Mouse (Mus musculus): ENCODE data around the gene Flt4. TPM values are rescaled to one million over a fixed set of nuclear protein-coding genes. Genes with fewer than 3 reads are reported as not detected.

Flt4 gene
- polyA plus RNA-seq, 1 experiment from 2014 or later, result 4.5 TPM

GRCm38 (mm10) chr11:49662292-49662780, 53.3 kb downstream of the Flt4 start:
- H3K4me1 ChIP-seq (ENCODE audit: control insufficient read depth, insufficient read depth, low read length), result no peaks in the 10 kb centered on the region
- H3K9ac ChIP-seq (ENCODE audit: low read length), result no peak overlapping the region
- no peaks in the 10 kb centered on the region for H3K36me3 ChIP-seq (ENCODE audit: control insufficient read depth, insufficient read depth, low read length)
- H3K27me3 ChIP-seq (ENCODE audit: control insufficient read depth, insufficient read depth, low read length), result no peaks in the 10 kb centered on the region
- ATAC-seq (ENCODE audit: insufficient number of reproducible peaks, low FRiP score, low TSS enrichment, low read depth), result no peak
- H3K4me2 ChIP-seq (ENCODE audit: low read depth, severe bottlenecking), result no peak overlapping the region
- 58% methylated on average over 15 of the region's 15 CpGs for WGBS
- no peak overlapping the region for H3K4me3 ChIP-seq (ENCODE audit: low read depth, low read length)
- no peak for DNase-seq (ENCODE audit: low spot score)
- no peak overlapping the region for H3K27ac ChIP-seq (replicated peaks; ENCODE audit: low read depth, low read length)
- H3K9me3 ChIP-seq (ENCODE audit: control insufficient read depth, low read length), result no peaks in the 10 kb centered on the region

- H3K27ac ChIP-seq (replicated peaks; ENCODE audit: low read depth, low read length), result no peak within 1 kb of the TSS
- no peak for DNase-seq (ENCODE audit: low spot score)
- WGBS, result 80% methylated on average over 5 of the region's 5 CpGs
- no peaks in the 10 kb centered on the region for H3K4me1 ChIP-seq (ENCODE audit: control insufficient read depth, insufficient read depth, low read length)
- H3K9me3 ChIP-seq (ENCODE audit: control insufficient read depth, low read length), result no peaks in the 10 kb centered on the region
- H3K4me3 ChIP-seq (ENCODE audit: low read depth, low read length), result no peak within 1 kb of the TSS
- ATAC-seq (ENCODE audit: insufficient number of reproducible peaks, low FRiP score, low TSS enrichment, low read depth), result no peak
- H3K27me3 ChIP-seq (ENCODE audit: control insufficient read depth, insufficient read depth, low read length), result no peaks in the 10 kb centered on the region
- H3K36me3 ChIP-seq (ENCODE audit: control insufficient read depth, insufficient read depth, low read length), result no peaks in the 10 kb centered on the region
- no peak within 1 kb of the TSS for H3K9ac ChIP-seq (ENCODE audit: low read length)
- H3K4me2 ChIP-seq (ENCODE audit: low read depth, severe bottlenecking), result no peak within 1 kb of the TSS
These were observed 54.2 kb downstream of the Flt4 start, which contains the start of gene Scgb3a1 for GRCm38 (mm10) chr11:49663310-49663709. Gene Scgb3a1, plus strand, starts transcription at chr11:49663610.

GRCm38 (mm10) chr11:49664262-49665140, 55.4 kb downstream of the Flt4 start:
- no peaks in the 10 kb centered on the region for H3K27me3 ChIP-seq (ENCODE audit: control insufficient read depth, insufficient read depth, low read length)
- H3K4me2 ChIP-seq (ENCODE audit: low read depth, severe bottlenecking), result no peak overlapping the region
- H3K4me1 ChIP-seq (ENCODE audit: control insufficient read depth, insufficient read depth, low read length), result no peaks in the 10 kb centered on the region
- H3K4me3 ChIP-seq (ENCODE audit: low read depth, low read length), result no peak overlapping the region
- DNase-seq (ENCODE audit: low spot score) (no peak), ATAC-seq (ENCODE audit: insufficient number of reproducible peaks, low FRiP score, low TSS enrichment, low read depth) (no peak; the same call in 1 of the 2 replicates)
- 80% methylated on average over 12 of the region's 12 CpGs for WGBS
- no peak overlapping the region for H3K9ac ChIP-seq (ENCODE audit: low read length)
- H3K36me3 ChIP-seq (ENCODE audit: control insufficient read depth, insufficient read depth, low read length), result no peaks in the 10 kb centered on the region
- no peak overlapping the region for H3K27ac ChIP-seq (replicated peaks; ENCODE audit: low read depth, low read length)
- no peaks in the 10 kb centered on the region for H3K9me3 ChIP-seq (ENCODE audit: control insufficient read depth, low read length)

GRCm38 (mm10) chr11:49665462-49665861, 56.4 kb downstream of the Flt4 start:
- Histone ChIP-seq H3K9me3 (ENCODE audit: control insufficient read depth, low read length) (no peaks in the 10 kb centered on the region), H3K27ac (replicated peaks; ENCODE audit: low read depth, low read length) (no peak overlapping the region), H3K27me3 (ENCODE audit: control insufficient read depth, insufficient read depth, low read length) (no peaks in the 10 kb centered on the region), H3K9ac (ENCODE audit: low read length) (no peak overlapping the region), H3K4me1 (ENCODE audit: control insufficient read depth, insufficient read depth, low read length) (no peaks in the 10 kb centered on the region), H3K4me2 (ENCODE audit: low read depth, severe bottlenecking) (no peak overlapping the region), H3K4me3 (ENCODE audit: low read depth, low read length) (no peak overlapping the region), H3K36me3 (ENCODE audit: control insufficient read depth, insufficient read depth, low read length) (no peaks in the 10 kb centered on the region)
- no peak for ATAC-seq (ENCODE audit: insufficient number of reproducible peaks, low FRiP score, low TSS enrichment, low read depth)
- no peak for DNase-seq (ENCODE audit: low spot score)
- WGBS, result 77% methylated on average over 4 of the region's 4 CpGs

GRCm38 (mm10) chr11:49673433-49673832, 64.4 kb downstream of the Flt4 start:
- 86% methylated on average over 3 of the region's 3 CpGs for whole genome bisulfite sequencing
- no peaks in the 10 kb centered on the region for H3K27me3 ChIP-seq (ENCODE audit: control insufficient read depth, insufficient read depth, low read length)
- peaks cover 10% of the 10 kb centered on the region for H3K36me3 ChIP-seq (ENCODE audit: control insufficient read depth, insufficient read depth, low read length)
- no peak overlapping the region for H3K27ac ChIP-seq (replicated peaks; ENCODE audit: low read depth, low read length)
- DNase-seq (ENCODE audit: low spot score) (no peak), ATAC-seq (ENCODE audit: insufficient number of reproducible peaks, low FRiP score, low TSS enrichment, low read depth) (no peak)
- no peak overlapping the region for H3K9ac ChIP-seq (ENCODE audit: low read length)
- no peaks in the 10 kb centered on the region for H3K4me1 ChIP-seq (ENCODE audit: control insufficient read depth, insufficient read depth, low read length)
- H3K4me2 ChIP-seq (ENCODE audit: low read depth, severe bottlenecking), result no peak overlapping the region
- H3K9me3 ChIP-seq (ENCODE audit: control insufficient read depth, low read length), result no peaks in the 10 kb centered on the region
- no peak overlapping the region for H3K4me3 ChIP-seq (ENCODE audit: low read depth, low read length)

GRCm38 (mm10) chr11:49684237-49684973, 75.3 kb downstream of the Flt4 start:
- no peaks in the 10 kb centered on the region for H3K9me3 ChIP-seq (ENCODE audit: control insufficient read depth, low read length)
- H3K36me3 ChIP-seq (ENCODE audit: control insufficient read depth, insufficient read depth, low read length), result peaks cover 23% of the 10 kb centered on the region
- H3K4me2 ChIP-seq (ENCODE audit: low read depth, severe bottlenecking), result no peak overlapping the region
- no peak for ATAC-seq (ENCODE audit: insufficient number of reproducible peaks, low FRiP score, low TSS enrichment, low read depth)
- H3K27me3 ChIP-seq (ENCODE audit: control insufficient read depth, insufficient read depth, low read length), result no peaks in the 10 kb centered on the region
- no peaks in the 10 kb centered on the region for H3K4me1 ChIP-seq (ENCODE audit: control insufficient read depth, insufficient read depth, low read length)
- H3K4me3 ChIP-seq (ENCODE audit: low read depth, low read length), result no peak overlapping the region
- DNase-seq (ENCODE audit: low spot score), result no peak
- no peak overlapping the region for H3K27ac ChIP-seq (replicated peaks; ENCODE audit: low read depth, low read length)
- WGBS, result 92% methylated on average over 12 of the region's 12 CpGs
- H3K9ac ChIP-seq (ENCODE audit: low read length), result no peak overlapping the region

GRCm38 (mm10) chr11:49695013-49695412, 86.0 kb downstream of the Flt4 start:
- no peak overlapping the region for H3K27ac ChIP-seq (replicated peaks; ENCODE audit: low read depth, low read length)
- no peak overlapping the region for H3K9ac ChIP-seq (ENCODE audit: low read length)
- ATAC-seq (ENCODE audit: insufficient number of reproducible peaks, low FRiP score, low TSS enrichment, low read depth) (no peak), DNase-seq (ENCODE audit: low spot score) (no peak)
- peaks cover 18% of the 10 kb centered on the region for H3K36me3 ChIP-seq (ENCODE audit: control insufficient read depth, insufficient read depth, low read length)
- H3K27me3 ChIP-seq (ENCODE audit: control insufficient read depth, insufficient read depth, low read length), result no peaks in the 10 kb centered on the region
- 95% methylated on average over 3 of the region's 3 CpGs for WGBS
- H3K9me3 ChIP-seq (ENCODE audit: control insufficient read depth, low read length), result no peaks in the 10 kb centered on the region
- H3K4me1 ChIP-seq (ENCODE audit: control insufficient read depth, insufficient read depth, low read length), result no peaks in the 10 kb centered on the region
- no peak overlapping the region for H3K4me3 ChIP-seq (ENCODE audit: low read depth, low read length)
- no peak overlapping the region for H3K4me2 ChIP-seq (ENCODE audit: low read depth, severe bottlenecking)

GRCm38 (mm10) chr11:49695695-49696094, 86.6 kb downstream of the Flt4 start:
- Histone ChIP-seq H3K4me3 (ENCODE audit: low read depth, low read length) (no peak overlapping the region), H3K36me3 (ENCODE audit: control insufficient read depth, insufficient read depth, low read length) (peaks cover 18% of the 10 kb centered on the region), H3K4me1 (ENCODE audit: control insufficient read depth, insufficient read depth, low read length) (no peaks in the 10 kb centered on the region), H3K27ac (replicated peaks; ENCODE audit: low read depth, low read length) (no peak overlapping the region), H3K9ac (ENCODE audit: low read length) (no peak overlapping the region), H3K4me2 (ENCODE audit: low read depth, severe bottlenecking) (no peak overlapping the region), H3K9me3 (ENCODE audit: control insufficient read depth, low read length) (no peaks in the 10 kb centered on the region), H3K27me3 (ENCODE audit: control insufficient read depth, insufficient read depth, low read length) (no peaks in the 10 kb centered on the region)
- ATAC-seq (ENCODE audit: insufficient number of reproducible peaks, low FRiP score, low TSS enrichment, low read depth) (no peak), DNase-seq (ENCODE audit: low spot score) (no peak)
- WGBS, result 90% methylated on average over 2 of the region's 2 CpGs
